Mouse (Mus musculus) left cerebral cortex, postnatal 36 days (tissue): ENCODE measurements at regions not wholly inside any gene's neighbourhood (a gene's known extent, or its start where the extent isn't known, plus 50 kb on each side); places are given as distances from the start of the nearest gene placed in this dataset.
A peak's percentile ranks its signal among the peaks of the same experiment; 100 is the strongest.
"Not testable (repeated sequence)": the region's sequence is repeated elsewhere in the genome, so short reads cannot be mapped to it uniquely, and the experiment has no call there.

Source experiments
- DNase-seq, 2 experiments: peaks; one replicate each; pipeline ENCODE4 v3.0.0; 2021 to 2022; ENCODE audit warnings: low spot score in 2 of 2, mixed read lengths in 1 of 2
- intact Hi-C: fragments of 180-260 bp; cut with DNase I; formaldehyde crosslinking; loops from one replicate; pipeline ENCODE4 v1.15.1; 2025

- intact Hi-C loops = no loop called here
- no peak for DNase-seq
These were observed 88.3 kb downstream of the Anxa5 start for GRCm38 (mm10) chr3:36387431-36387830.

GRCm38 (mm10) chr3:36383438-36383945 lies 92.2 kb downstream of the Anxa5 start:
- intact Hi-C loops = no loop called here
- DNase-seq = no peak

- intact Hi-C loops = no loop called here
- DNase-seq = no peak
These were observed 94.0 kb downstream of the Anxa5 start for GRCm38 (mm10) chr3:36381621-36382193.

GRCm38 (mm10) chr3:36375722-36376121 lies 100.0 kb downstream of the Anxa5 start:
- intact Hi-C loops = loop anchor here (5.0 kb wide), 1 partner anchor 33 kb away; no protein-coding TSS in a partner anchor
- DNase-seq = no peak

- intact Hi-C loops = loop anchor here (5.0 kb wide), 1 partner anchor 33 kb away; no protein-coding TSS in a partner anchor
- DNase-seq = no peak
These were observed 100.8 kb downstream of the Anxa5 start for GRCm38 (mm10) chr3:36374939-36375338.

- no peak for DNase-seq
- intact Hi-C loops = no loop called here
These were observed 114.8 kb downstream of the Anxa5 start for GRCm38 (mm10) chr3:36360933-36361332.

- DNase-seq, intact Hi-C loops: not testable (repeated sequence)
These were observed 121.5 kb downstream of the Anxa5 start for GRCm38 (mm10) chr3:36354201-36354600.

GRCm38 (mm10) chr3:36352032-36352742 lies 123.5 kb downstream of the Anxa5 start:
- intact Hi-C loops = no loop called here

GRCm38 (mm10) chr3:36349073-36349472 lies 126.6 kb downstream of the Anxa5 start:
- intact Hi-C loops = no loop called here
- no peak for DNase-seq

More at GRCm38 (mm10) chr3:36352032-36352742, 123.5 kb downstream of the Anxa5 start:
- no peak for DNase-seq

GRCm38 (mm10) chr3:36340889-36341533 lies 118.9 kb upstream of the Qrfpr start:
- intact Hi-C loops = loop anchor here (5.0 kb wide), 1 partner anchor 36 kb away; no protein-coding TSS in a partner anchor

GRCm38 (mm10) chr3:36339656-36340055 lies 117.5 kb upstream of the Qrfpr start:
- DNase-seq = no peak
- intact Hi-C loops = loop anchor here (5.0 kb wide), 1 partner anchor 38 kb away; no protein-coding TSS in a partner anchor

More at GRCm38 (mm10) chr3:36340889-36341533, 118.9 kb upstream of the Qrfpr start:
- peak; percentile 77 to 78 for DNase-seq

- intact Hi-C loops = loop anchor here (5.0 kb wide), 1 partner anchor 122 kb away; no protein-coding TSS in a partner anchor
- DNase-seq = no peak
These were observed 112.2 kb upstream of the Qrfpr start for GRCm38 (mm10) chr3:36334279-36334678.

- DNase-seq = no peak
- intact Hi-C loops = loop anchor here (5.0 kb wide), 1 partner anchor 120 kb away; no protein-coding TSS in a partner anchor
These were observed 109.9 kb upstream of the Qrfpr start for GRCm38 (mm10) chr3:36332016-36332415.

- intact Hi-C loops = loop anchor here (5.0 kb wide), 1 partner anchor 118 kb away; no protein-coding TSS in a partner anchor
- DNase-seq = no peak
These were observed 108.5 kb upstream of the Qrfpr start for GRCm38 (mm10) chr3:36330656-36331055.

GRCm38 (mm10) chr3:36329631-36330030 lies 107.5 kb upstream of the Qrfpr start:
- intact Hi-C loops = loop anchor here (5.0 kb wide), 1 partner anchor 117 kb away; no protein-coding TSS in a partner anchor
- no peak for DNase-seq

GRCm38 (mm10) chr3:36328927-36329326 lies 106.8 kb upstream of the Qrfpr start:
- DNase-seq = no peak
- intact Hi-C loops = no loop called here

- intact Hi-C loops = no loop called here
- DNase-seq = no peak
These were observed 96.5 kb upstream of the Qrfpr start for GRCm38 (mm10) chr3:36318635-36319034.

GRCm38 (mm10) chr3:36311337-36311736 lies 89.2 kb upstream of the Qrfpr start:
- no peak for DNase-seq
- intact Hi-C loops = no loop called here

GRCm38 (mm10) chr3:36310642-36311267 lies 88.6 kb upstream of the Qrfpr start:
- intact Hi-C loops = no loop called here
- DNase-seq = no peak

GRCm38 (mm10) chr3:36296792-36297191 lies 74.7 kb upstream of the Qrfpr start:
- intact Hi-C loops = no loop called here
- DNase-seq = no peak
